Mouse (Mus musculus) myocyte (in vitro differentiated cells): ENCODE measurements at regions not wholly inside any gene's neighbourhood (a gene's known extent, or its start where the extent isn't known, plus 50 kb on each side); places are given as distances from the start of the nearest gene placed in this dataset.

Source experiments
- H3K27me3 ChIP-seq: one replicate; pipeline ENCODE4 v1.6.1; 2011; ENCODE audit not compliant: control insufficient read depth, insufficient read depth, insufficient read length
- H3K36me3 ChIP-seq: one replicate; pipeline ENCODE4 v1.6.1; 2011; ENCODE audit not compliant: control insufficient read depth, insufficient read depth
- H3K4me2 ChIP-seq: one replicate; pipeline ENCODE4 v1.6.1; 2011; ENCODE audit warnings: low read depth, control low read depth
- H3K4me3 ChIP-seq: one replicate; pipeline ENCODE4 v1.5.1; 2011; ENCODE audit warnings: mild to moderate bottlenecking, control low read depth, moderate library complexity
- H3K79me2 ChIP-seq: one replicate; pipeline ENCODE4 v1.6.1; 2011; ENCODE audit not compliant: control insufficient read depth, insufficient read depth
- H3ac ChIP-seq: one replicate; pipeline ENCODE4 v1.6.1; 2011; ENCODE audit not compliant: control insufficient read depth, insufficient read length
- CEBPB ChIP-seq: IDR thresholded peaks from 2 replicates; pipeline ENCODE4 v1.6.1; 2011; ENCODE audit warnings: mild to moderate bottlenecking, moderate library complexity; ENCODE audit not compliant: poor library complexity, insufficient read depth, severe bottlenecking
- E2F4 ChIP-seq: IDR thresholded peaks from one replicate; pipeline ENCODE4 v1.6.1; 2011; ENCODE audit warnings: mild to moderate bottlenecking, control low read depth, moderate library complexity; ENCODE audit not compliant: insufficient read depth
- MAX ChIP-seq: IDR thresholded peaks from one replicate; pipeline ENCODE4 v1.6.1; 2011; ENCODE audit warnings: low read depth, mild to moderate bottlenecking, control low read depth
- MYOD1 ChIP-seq, 3 experiments: IDR thresholded peaks; one replicate each; pipeline ENCODE4 v1.6.1; 2011; ENCODE audit warnings: control low read depth in 2 of 3, low read depth in 2 of 3, mild to moderate bottlenecking in 2 of 3, moderate library complexity in 1 of 3; ENCODE audit not compliant: insufficient read length in 2 of 3, control insufficient read depth in 1 of 3
- MYOG ChIP-seq, 3 experiments: IDR thresholded peaks; one replicate each; pipeline ENCODE4 v1.6.1; 2011; ENCODE audit warnings: control low read depth in 2 of 3, low read depth in 2 of 3, mild to moderate bottlenecking in 2 of 3; ENCODE audit not compliant: insufficient read length in 2 of 3, control insufficient read depth in 1 of 3, insufficient read depth in 1 of 3
- POLR2A ChIP-seq: IDR thresholded peaks from one replicate; pipeline ENCODE4 v1.6.1; 2011; ENCODE audit warnings: low read depth, mild to moderate bottlenecking, control low read depth, moderate library complexity; ENCODE audit not compliant: insufficient read length
- POLR2AphosphoS2 ChIP-seq: IDR thresholded peaks from one replicate; pipeline ENCODE4 v1.6.1; 2011; ENCODE audit warnings: low read depth, control low read depth; ENCODE audit not compliant: insufficient read length
- REST ChIP-seq: IDR thresholded peaks from one replicate; pipeline ENCODE4 v1.6.1; 2011; ENCODE audit warnings: mild to moderate bottlenecking, control low read depth, moderate library complexity; ENCODE audit not compliant: insufficient read depth, insufficient read length
- SRF ChIP-seq: IDR thresholded peaks from one replicate; pipeline ENCODE4 v1.6.1; 2011; ENCODE audit warnings: low read depth; ENCODE audit not compliant: control insufficient read depth, insufficient read length
- TCF12 ChIP-seq: IDR thresholded peaks from one replicate; pipeline ENCODE4 v1.6.1; 2011; ENCODE audit warnings: mild to moderate bottlenecking, control low read depth; ENCODE audit not compliant: poor library complexity, insufficient read depth, severe bottlenecking
- TCF3 ChIP-seq: IDR thresholded peaks from one replicate; pipeline ENCODE4 v1.6.1; 2011; ENCODE audit warnings: low read depth, control low read depth; ENCODE audit not compliant: insufficient read length
- USF1 ChIP-seq: IDR thresholded peaks from one replicate; pipeline ENCODE4 v1.6.1; 2011; ENCODE audit warnings: low read depth, mild to moderate bottlenecking, control low read depth, moderate library complexity

- no peaks in the 10 kb centered on the region for H3K79me2 ChIP-seq
- TF ChIP-seq CEBPB: no peak
- no peak for TF ChIP-seq POLR2AphosphoS2
- TF ChIP-seq MYOG (IDR thresholded peaks at IDR 0.05; ENCODE audit: control insufficient read depth in 1 of 3, insufficient read depth in 1 of 3, insufficient read length in 2 of 3, low read depth in 2 of 3): no peak
- TF ChIP-seq MYOD1 (IDR thresholded peaks at IDR 0.05; ENCODE audit: control insufficient read depth in 1 of 3, insufficient read length in 2 of 3, low read depth in 2 of 3): no peak
- TF ChIP-seq E2F4: no peak
- no peak for TF ChIP-seq USF1
- no peak overlapping the region for H3ac ChIP-seq
- H3K4me3 ChIP-seq: no peak overlapping the region
- no peak overlapping the region for H3K4me2 ChIP-seq
- H3K27me3 ChIP-seq: peaks cover 3% of the 10 kb centered on the region
- no peaks in the 10 kb centered on the region for H3K36me3 ChIP-seq
These were observed 605.8 kb upstream of the Slc35b3 start for GRCm38 (mm10) chr13:39566491-39566890.

DNA sequence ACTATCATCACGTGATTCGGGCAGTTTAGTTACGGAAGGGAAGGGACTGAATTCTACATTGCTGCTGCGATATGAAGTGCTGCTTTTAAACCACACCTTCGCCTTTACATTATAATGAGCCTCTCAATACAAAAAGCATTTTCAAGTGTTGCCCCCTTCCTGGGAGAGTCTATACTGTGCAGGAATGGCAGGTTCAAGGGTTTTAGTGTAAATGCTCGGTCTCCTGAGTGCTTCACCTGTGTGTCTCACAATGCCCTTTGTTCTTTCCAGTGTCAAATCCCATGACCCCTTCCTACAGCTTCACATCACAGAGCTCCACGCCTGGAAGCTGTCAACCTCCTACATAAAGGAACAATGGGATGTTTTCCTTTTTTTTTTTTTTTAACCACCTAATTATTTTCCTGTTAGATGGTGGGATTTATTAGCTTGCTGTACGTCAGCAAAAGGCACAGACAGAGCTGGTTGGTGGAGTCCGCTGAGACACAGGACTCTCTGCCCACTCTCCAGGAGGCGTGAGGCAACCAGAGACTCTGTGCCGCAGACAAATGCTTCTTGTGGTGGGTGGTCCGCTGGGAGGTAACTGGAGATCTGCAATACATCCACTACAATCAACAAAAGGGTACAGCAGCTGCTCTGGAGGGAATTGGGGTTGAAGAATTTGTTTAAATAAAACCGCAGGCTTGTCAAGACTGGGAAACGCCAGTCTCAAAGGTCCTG, 577.2 kb upstream of the Slc35b3 start:
- Histone ChIP-seq H3K4me2 (no peak overlapping the region), H3K79me2 (no peaks in the 10 kb centered on the region), H3K27me3 (no peaks in the 10 kb centered on the region), H3K36me3 (no peaks in the 10 kb centered on the region), H3ac (no peak overlapping the region), H3K4me3 (no peak overlapping the region)
- TF ChIP-seq POLR2AphosphoS2: no peak
- TF ChIP-seq USF1: no peak
- TF ChIP-seq SRF: no peak
- no peak for TF ChIP-seq MYOD1 (IDR thresholded peaks at IDR 0.05; ENCODE audit: control insufficient read depth in 1 of 3, insufficient read length in 2 of 3, low read depth in 2 of 3)
- TF ChIP-seq POLR2A: no peak
- no peak for TF ChIP-seq REST
- no peak for TF ChIP-seq MYOG (IDR thresholded peaks at IDR 0.05; ENCODE audit: control insufficient read depth in 1 of 3, insufficient read depth in 1 of 3, insufficient read length in 2 of 3, low read depth in 2 of 3)
- no peak for TF ChIP-seq E2F4
- TF ChIP-seq CEBPB: no peak
- TF ChIP-seq TCF12: no peak
- no peak for TF ChIP-seq MAX
- TF ChIP-seq TCF3: no peak

- Histone ChIP-seq H3K36me3 (no peaks in the 10 kb centered on the region), H3K79me2 (no peaks in the 10 kb centered on the region)
- no peak for TF ChIP-seq POLR2AphosphoS2
- TF ChIP-seq SRF: no peak
These were observed 565.8 kb upstream of the Slc35b3 start for GRCm38 (mm10) chr13:39526469-39526868.

DNA sequence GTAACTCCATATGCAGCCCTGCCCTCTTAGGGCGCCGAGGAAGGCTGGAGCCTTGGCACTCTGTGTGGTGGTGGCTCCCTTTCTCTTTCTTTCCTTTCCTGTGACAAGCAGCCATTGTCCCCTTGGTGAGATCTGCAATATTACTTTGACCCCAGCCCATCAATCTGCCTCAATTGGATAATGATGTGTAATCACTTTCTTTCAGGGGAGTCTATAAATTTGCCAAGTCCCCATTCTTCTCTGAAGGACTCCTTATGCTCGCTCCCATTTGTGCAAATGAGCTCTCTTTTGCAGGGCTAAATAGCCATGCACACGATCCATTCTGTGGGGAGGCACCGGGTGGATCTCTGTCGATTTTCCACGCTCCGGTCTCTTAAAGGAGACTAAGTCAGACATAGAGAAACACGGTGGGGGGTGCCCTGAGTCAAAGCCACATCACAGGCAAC, 563.2 kb upstream of the Slc35b3 start:
- Histone ChIP-seq H3K27me3 (no peaks in the 10 kb centered on the region), H3K36me3 (no peaks in the 10 kb centered on the region), H3K4me3 (no peak overlapping the region), H3ac (no peak overlapping the region), H3K4me2 (no peak overlapping the region), H3K79me2 (no peaks in the 10 kb centered on the region)
- TF ChIP-seq E2F4 (no peak), POLR2A (no peak), MAX (no peak), CEBPB (no peak), TCF12 (no peak), MYOG (IDR thresholded peaks at IDR 0.05; ENCODE audit: control insufficient read depth in 1 of 3, insufficient read depth in 1 of 3, insufficient read length in 2 of 3, low read depth in 2 of 3) (no peak), POLR2AphosphoS2 (no peak), REST (no peak)

More at GRCm38 (mm10) chr13:39526469-39526868, 565.8 kb upstream of the Slc35b3 start:
- no peaks in the 10 kb centered on the region for H3K27me3 ChIP-seq
- no peak overlapping the region for H3K4me2 ChIP-seq
- no peak overlapping the region for H3K4me3 ChIP-seq
- H3ac ChIP-seq: no peak overlapping the region

GRCm38 (mm10) chr13:39523246-39523850, 562.7 kb upstream of the Slc35b3 start:
- H3K79me2 ChIP-seq: no peaks in the 10 kb centered on the region

More at GRCm38 (mm10) chr13:39523246-39523850, 562.7 kb upstream of the Slc35b3 start:
- H3K4me2 ChIP-seq: no peak overlapping the region
- no peaks in the 10 kb centered on the region for H3K27me3 ChIP-seq
- no peaks in the 10 kb centered on the region for H3K36me3 ChIP-seq
- H3ac ChIP-seq: no peak overlapping the region
- TF ChIP-seq TCF3 (no peak), POLR2AphosphoS2 (no peak), POLR2A (no peak), E2F4 (no peak), CEBPB (no peak), MYOD1 (IDR thresholded peaks at IDR 0.05; ENCODE audit: control insufficient read depth in 1 of 3, insufficient read length in 2 of 3, low read depth in 2 of 3) (no peak), REST (no peak)
- H3K4me3 ChIP-seq: no peak overlapping the region
